Mouse (Mus musculus) ovary, postnatal 14 days (tissue): ENCODE data around the gene Cpt1c.
A peak's percentile ranks its signal among the peaks of the same experiment; 100 is the strongest.
"Not testable (repeated sequence)": the region's sequence is repeated elsewhere in the genome, so short reads cannot be mapped to it uniquely, and the experiment has no call there.

ENCODE experiments used
- DNase-seq: peaks from one replicate; pipeline ENCODE4 v3.0.0; 2022; ENCODE audit warnings: low spot score

The Cpt1c gene

GRCm38 (mm10) chr7:44974383-44975116, at the start of gene Cpt1c:
Cpt1c (minus strand) TSS chr7:44974851.
- DNase-seq = peak; percentile 76

DNA sequence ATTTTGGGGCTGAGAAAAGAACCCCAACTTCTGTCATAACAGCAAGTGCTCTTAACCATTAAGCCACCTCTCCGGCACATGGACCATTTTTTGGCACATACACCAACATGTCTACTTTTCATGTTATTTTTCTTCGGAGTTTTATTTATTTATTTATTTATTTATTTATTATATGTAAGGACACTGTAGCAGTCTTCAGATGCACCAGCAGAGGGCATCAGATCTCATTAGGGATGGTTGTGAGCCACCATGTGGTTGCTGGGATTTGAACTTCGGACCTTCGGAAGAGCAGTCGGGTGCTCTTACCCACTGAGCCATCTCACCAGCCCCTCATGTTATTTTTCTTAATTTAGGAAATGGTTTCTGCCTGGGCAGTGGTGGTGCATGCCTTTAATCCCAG, 49.1 kb upstream of the Cpt1c start:
- DNase-seq = not testable (repeated sequence)

DNA sequence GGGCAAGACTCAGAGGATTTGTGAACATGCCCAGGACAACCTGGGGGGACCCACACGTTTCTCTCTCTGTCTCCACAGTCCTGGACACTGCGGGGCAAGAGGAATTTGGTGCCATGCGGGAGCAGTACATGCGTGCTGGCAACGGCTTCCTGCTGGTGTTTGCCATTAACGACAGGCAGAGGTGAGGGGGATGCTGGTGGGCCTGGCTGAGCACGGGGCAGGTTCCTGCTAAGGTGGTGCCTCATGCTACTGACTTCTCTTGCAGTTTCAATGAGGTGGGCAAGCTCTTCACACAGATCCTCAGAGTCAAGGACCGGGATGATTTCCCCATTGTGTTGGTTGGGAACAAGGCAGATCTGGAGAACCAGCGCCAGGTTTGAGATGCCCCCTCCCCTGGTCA, 45.6 kb upstream of the Cpt1c start:
- no peak for DNase-seq

DNA sequence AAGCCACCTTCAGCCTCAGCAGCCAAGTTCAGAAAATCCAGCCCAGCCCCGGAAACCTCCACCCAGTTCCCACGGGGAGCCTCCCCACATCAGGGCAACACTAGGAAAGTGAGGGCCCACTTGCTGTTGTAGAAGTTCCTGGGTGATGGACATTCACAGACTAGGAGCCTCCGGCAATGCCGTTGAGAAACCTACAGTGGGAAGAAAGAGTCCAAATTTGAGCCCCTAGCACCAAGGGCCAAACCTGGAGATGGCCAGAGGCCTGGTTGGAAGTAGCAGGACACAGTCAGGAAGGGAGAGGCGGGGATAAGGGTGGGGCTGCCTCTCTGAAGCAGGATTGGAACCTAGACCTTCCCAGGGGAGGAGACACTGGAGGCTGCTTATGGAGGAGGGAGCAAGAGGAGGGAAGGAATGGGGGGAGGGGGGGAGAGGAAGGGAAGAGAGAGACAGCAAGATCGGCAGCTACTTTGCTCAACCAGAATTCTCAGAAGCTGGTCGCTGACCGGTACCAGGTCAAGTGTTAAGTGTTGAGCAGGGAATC, 44.5 kb upstream of the Cpt1c start:
- no peak for DNase-seq

DNA sequence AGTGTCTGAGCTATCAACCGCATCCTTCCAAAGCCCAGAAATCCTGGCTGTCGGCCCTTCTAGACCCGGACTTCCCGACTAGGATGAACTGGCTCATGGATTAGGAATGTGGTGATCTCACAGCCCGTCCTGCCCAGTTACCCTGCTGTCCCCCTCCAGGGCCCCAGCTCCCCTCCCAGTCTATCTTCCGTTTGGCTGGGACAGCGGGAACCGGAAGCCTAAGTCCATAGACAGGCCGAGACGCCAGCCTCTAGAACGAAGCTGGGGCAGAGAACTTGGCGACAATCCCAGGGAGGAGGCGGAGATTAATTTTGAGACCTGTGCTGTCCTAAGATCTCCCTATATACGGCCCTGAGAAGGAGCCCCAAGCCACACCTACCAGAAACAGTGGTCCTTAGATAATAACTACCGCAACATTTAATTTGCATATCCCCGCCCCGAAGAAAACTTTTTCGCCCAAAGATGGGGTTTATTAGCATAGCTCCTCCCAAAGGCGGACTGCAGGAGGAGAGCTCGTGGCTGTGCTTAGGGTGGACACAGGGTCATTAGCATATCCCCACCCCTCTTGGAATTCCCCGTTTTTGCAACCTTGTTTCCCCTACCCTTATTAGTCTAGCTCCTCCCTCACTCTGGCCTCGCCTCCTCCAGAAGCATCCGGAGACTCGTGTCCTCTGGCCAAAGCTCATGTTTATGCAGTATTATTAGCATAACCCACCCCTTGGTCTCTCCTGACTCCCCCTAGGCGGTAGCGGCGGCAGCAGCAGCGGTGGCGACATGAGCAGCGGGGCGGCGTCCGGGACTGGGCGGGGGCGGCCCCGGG, 42.8 kb upstream of the Cpt1c start, which contains the start of gene Rras:
TSS of gene Rras (plus strand) at position 720 of the 820 bp plus-strand sequence.
- DNase-seq = peak; percentile 79

- no peak for DNase-seq
Observed at GRCm38 (mm10) chr7:45016761-45017160, 42.1 kb upstream of the Cpt1c start.

DNA sequence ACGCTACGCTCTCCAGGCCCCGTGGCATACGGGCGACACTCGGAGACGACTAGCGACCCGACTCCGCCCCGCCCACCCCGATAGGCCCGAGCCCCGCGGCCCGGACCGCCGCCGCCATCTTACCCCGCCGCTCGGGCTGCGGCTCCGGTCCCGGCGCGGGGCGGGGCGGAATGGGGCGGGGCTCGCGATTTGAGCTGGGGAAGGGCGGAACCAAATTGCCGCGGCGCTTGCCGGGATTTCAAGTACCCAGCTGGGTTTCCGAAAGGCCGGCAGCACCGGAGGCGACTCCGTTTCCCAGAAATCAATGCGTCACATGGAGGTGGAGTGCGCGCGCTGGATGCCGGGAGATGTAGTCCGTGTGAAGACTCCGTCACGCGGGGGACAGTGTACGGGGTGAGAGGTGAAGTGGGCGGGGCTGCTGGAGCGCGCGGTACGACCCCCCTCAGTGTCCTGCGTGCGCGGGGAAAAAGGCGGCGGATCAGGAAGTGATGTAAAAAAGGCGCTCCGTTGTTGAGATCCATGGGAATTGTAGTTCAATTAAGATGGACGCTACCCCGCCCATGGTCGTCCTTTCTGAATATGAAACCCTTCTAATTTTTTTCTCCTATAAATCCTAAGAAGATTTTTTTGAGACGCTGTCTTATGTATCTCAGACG, 41.4 kb upstream of the Cpt1c start, which contains the start of gene Scaf1:
TSS of gene Scaf1 (minus strand) at position 407 of the 656 bp plus-strand sequence.
- peak; percentile 97 for DNase-seq

DNA sequence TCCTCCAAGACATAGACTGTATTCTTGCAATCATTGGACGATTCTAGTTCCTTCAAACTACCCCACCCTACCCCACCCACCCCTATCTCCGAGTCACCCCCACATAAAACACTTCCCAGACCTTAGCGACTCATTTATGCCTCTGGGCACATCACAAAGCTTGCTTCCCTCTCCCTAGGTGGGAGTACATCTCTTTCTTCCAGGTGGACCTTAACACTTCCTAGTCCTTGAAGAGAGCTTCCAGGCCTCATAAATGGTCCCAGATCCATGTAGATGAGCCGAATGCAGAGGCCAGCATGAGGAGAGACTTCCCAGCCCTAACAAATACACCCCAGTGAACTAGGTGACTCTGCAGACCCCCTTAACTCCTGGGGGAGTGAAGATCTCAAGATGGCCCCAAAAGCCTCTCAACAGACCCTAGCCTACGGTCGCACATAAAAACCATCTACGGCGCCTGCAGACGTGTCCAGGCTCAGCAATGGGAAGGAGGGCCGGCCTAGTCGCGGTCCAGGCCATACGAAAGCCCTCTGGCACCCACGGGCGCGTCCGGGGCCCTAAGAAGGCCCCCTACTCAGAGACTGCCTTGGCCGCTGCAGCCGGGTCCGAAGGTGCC, 40.8 kb upstream of the Cpt1c start:
- no peak for DNase-seq

DNA sequence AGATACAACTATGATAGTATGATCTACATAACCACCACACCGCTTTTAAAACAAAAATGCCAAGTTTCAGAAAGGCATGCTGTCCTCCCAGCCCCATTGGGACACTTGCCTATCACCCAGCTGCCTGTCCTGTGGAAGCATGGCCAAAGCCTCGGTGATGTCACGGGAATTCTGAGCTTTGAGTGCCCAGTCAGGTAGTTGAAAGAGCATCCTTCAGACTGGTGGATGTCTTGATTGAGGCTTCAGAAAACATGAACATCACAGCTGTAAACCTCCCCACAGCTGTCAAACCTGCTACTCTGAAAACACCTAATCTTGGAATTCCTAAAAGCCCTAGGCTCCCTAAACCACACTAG, 39.4 kb upstream of the Cpt1c start:
- no peak for DNase-seq

GRCm38 (mm10) chr7:45013366-45014095, 38.9 kb upstream of the Cpt1c start:
- no peak for DNase-seq

GRCm38 (mm10) chr7:45012824-45013223, 38.2 kb upstream of the Cpt1c start:
- no peak for DNase-seq

DNA sequence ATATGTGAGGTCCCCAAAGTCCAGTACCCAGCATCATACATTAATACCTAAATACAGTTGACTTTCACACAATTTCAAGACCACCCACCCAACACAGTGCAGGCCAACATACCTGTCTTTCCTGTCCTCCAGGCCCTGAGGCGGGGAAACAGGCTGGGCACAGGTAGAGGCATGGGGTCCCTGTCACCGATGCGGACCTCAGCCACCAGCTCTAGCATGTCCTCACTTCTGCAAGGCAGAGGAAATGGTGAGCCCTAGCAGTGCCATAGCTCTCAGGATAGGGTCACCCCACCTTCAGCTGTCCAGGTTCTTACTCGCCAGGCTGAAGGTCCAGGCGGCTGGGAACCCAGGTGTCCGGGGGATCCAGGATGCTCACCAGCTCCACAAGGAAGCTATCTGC, 37.4 kb upstream of the Cpt1c start:
- DNase-seq = no peak

- no peak for DNase-seq
Observed at GRCm38 (mm10) chr7:45008411-45008810, 33.8 kb upstream of the Cpt1c start.

DNA sequence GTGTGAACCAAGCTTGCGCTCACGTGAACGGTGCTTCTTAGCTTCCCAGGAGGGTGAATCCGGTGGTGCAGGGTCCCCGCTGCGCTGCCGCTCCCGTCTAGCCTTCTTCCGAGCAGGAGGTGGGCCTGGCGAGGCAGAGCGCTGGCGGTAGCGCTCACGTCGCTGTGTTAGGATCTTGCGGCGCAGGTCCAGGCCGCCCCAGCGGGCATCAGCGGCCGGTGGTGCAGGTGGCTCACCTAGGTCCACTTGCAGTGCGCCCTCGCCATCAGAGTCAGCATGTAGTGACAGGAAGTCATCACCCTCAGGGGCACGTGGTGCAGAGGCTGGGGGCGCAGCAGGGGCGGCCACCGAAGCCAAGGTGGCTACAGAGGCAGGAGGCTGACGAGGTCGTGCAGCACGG, 33.2 kb upstream of the Cpt1c start:
- DNase-seq = no peak

GRCm38 (mm10) chr7:45007141-45007540, 32.5 kb upstream of the Cpt1c start:
- no peak for DNase-seq

DNA sequence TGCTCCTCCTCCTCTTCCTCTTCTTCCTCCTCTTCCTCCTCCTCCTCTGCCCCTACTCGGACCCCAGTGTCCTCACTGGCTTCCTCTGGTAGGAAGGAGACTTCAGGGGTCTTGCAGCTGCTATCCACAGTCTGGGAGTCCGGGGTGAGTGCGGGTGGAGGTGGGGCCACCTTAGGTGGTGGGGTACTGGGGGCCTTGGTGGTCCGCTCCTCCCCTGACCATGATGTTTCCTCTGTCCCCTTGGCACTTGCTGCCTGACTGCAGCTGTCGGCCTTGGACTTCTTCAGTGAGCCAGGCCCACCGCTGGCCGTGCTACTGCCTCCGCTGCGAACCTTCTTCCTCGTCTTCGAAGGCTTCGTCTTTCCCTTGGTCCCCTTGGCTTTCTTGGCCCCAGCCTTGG, 31.9 kb upstream of the Cpt1c start:
- no peak for DNase-seq

GRCm38 (mm10) chr7:45005321-45005992, 30.8 kb upstream of the Cpt1c start:
- no peak for DNase-seq

- DNase-seq = no peak
Observed at GRCm38 (mm10) chr7:45004546-45004945, 29.9 kb upstream of the Cpt1c start.

GRCm38 (mm10) chr7:45002440-45002839, 27.8 kb upstream of the Cpt1c start:
- no peak for DNase-seq

- DNase-seq = no peak
Observed at GRCm38 (mm10) chr7:45000539-45001114, 26.0 kb upstream of the Cpt1c start.
